Mouse (Mus musculus): ENCODE measurements around the gene Bptf.
"Not testable (repeated sequence)": the region's sequence is repeated elsewhere in the genome, so short reads cannot be mapped to it uniquely, and the experiment has no call there.

Gene Bptf

DNA sequence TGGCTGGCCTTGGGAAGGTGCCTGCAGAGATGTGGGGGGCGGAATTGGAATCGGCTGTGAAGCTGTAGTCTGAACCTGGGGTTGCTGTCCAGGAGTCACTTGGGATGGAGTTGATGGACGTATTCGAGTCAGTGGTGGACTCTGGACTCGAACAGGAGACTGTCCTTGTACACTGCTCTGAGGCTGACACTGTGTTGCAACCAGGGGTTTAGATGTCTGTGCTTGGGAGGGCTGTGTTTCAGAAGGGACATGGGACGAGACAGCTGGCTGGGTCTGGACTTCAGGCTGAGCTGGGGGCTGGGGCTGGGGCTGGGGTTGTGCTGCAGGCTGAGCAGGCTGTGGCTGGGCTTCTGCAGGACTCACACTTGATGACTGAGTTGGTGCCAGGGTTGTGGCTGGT is 77.1 kb downstream of the Bptf start:
- no peak for ATAC-seq (ENCODE audit: low TSS enrichment)

DNA sequence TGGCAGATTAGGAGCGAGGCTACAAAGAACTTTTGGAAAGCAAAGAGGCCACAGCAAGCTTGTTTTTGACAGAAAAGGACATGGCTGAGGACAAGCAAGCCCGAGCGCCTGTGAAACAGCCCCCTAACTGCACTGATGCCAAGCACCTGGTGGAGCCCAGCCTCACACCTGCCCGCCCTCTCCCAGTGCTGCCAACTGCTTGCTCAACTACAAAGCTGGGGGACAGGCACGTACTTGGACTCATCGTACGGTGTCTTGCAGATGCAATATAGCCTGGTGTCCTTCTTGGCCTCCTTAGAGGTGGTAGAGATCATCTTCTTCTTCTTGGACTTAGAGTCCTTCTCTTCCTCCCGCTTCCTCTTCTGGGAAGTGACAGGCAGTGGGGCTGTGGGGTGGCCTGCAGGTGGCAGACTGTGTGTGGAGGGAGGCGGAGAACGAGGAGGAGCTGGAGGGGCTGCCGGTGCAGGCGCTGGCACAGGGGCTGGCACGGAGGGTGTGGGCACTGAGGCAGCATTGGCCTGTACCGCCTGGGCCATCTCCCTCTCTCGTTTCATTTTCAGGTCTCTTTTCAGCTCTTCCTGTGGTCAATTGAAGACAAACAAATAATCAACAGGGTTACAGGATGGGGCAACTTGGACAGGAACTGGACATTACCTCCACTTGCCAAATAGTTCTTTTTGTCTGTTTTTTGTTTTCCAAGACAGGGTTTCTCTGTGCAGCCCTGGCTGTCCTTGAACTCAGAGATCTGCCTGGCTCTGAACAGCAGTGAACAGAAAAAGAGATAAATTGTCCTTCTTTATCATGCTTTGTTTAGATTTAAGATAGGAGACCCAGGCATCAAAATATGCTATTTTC is 84.9 kb downstream of the Bptf start:
- ATAC-seq (ENCODE audit: low TSS enrichment), result no peak

DNA sequence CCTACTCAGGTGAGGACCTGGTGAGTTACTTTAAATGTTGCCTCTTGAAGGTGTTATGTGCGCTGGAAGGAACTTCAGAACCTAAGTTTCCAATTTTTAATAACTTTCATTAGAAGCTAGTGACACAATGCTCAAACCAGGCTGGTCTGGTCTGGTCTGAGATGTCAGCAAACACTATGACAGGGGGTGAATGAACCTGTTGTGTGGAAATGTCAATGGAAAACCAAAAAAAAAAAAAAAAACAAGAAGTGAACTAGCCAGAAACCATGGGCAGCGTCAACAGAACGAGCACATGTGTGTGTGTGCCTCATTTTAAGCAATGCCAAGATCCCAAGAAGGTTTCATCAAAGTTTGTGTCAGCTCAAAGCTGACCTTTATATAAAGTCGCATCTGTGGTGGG is 86.4 kb downstream of the Bptf start:
- no peak for ATAC-seq (ENCODE audit: low TSS enrichment)

DNA sequence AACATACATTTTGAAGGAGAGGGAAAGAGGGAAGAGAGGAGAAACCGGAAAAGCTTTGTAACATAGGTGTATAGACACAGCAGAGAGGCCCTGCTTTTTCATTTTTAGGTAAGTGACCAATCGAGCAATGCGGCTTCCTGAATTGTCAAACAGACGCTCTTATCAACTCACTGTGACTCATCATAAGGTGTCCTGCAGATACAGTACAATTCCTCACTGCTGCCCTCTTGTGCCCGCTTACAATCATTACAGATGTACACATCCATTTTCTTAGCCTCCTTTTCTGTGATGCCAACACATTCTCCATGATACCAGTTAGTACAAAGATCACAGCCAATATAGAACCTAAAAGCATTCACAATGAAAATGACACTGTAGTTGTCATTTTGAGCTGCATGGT is 87.6 kb downstream of the Bptf start:
- ATAC-seq (ENCODE audit: low TSS enrichment), result peak; percentile 86

DNA sequence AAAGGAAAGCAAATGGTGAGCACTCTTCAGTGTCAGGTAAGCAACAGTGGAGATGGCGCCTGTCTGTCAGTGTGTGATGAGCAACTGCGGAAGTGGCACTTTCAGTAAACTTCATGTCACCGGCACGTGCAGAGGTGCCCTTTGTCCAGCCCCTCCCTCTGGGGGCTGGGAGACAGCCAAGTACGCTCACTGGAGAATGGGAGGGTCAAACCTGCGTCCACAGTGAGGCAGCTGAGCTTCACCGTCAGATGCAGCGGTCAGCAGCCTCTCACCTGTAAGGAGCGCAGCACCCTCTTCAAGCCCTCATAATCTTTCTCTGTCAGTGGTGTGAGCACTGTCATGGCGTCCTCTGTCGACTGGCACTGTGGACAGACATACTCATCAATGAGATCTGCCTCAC is 88.6 kb downstream of the Bptf start:
- no peak for ATAC-seq (ENCODE audit: low TSS enrichment)

DNA sequence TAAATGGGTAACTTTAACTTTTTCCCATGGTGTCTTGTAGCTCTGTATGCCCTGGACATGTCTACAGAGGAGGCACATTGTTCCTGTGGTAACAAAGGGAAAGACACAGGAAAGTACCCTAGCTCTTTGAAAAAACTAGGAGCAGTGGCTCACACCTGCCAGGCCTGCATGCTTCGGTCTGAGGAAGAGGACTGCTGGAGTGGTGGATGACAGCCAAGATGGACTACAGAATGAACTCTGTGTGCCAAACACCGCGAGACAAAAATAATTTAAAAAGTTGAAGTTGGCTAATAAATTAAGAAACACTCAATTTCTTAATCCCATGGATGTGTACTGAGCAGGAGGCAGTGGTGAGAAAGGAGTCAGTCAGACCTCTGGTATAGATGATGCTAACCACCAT is 90.5 kb downstream of the Bptf start:
- no peak for ATAC-seq (ENCODE audit: low TSS enrichment)

DNA sequence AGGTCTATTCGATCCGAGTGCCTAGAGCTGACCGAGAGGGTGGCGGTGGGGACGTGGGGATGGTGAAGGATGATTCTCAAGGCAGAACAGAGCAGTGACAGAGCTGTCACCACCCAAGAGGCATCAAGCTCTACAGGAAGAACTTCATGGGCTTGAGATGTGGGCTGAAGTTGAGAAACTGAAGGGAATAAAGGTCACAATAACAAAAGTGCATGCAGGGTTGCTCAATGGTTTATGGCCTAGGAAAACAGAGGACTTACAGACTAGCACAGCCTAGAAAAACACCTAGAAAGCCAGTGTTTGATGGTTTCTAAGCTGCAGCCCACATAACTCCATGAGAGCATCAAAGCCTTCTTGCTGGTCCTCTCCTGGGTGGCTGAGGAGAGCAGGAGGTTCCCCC is 92.5 kb downstream of the Bptf start:
- ATAC-seq (ENCODE audit: low TSS enrichment), result no peak

DNA sequence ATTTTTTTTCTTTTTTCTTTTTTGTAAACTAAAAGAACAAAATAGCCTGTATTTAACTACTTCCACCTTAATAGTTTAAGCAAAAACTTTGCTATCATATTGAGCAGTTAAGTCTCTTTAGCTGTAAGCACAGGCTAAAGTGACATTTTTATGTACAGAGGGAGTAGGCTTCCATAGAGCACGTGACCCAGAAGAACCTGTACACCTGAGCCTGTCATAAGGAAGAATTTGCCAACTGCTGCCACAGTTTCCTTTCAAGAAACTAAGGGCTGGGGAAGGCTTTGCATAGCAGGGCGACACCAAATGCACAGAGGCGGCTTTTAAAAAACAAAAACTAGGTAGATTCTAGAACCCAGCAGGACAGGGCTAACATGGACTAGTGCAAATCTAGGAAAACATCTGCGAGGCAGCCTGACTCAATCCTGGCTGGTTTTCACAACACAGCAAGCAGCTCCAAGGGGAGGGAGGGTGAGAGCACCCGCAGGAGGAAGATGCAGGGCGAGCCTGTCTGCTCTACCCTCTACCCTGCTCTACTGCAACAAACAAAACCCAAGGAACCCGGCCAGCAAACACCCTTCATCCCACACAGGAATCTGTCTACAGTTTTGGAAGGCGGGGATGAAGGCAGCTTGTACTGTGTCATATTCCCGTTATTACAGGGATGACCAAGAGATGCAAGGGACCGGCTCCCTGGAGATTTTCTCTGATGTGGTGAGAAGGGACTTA is 97.7 kb downstream of the Bptf start:
- ATAC-seq (ENCODE audit: low TSS enrichment), result peak; percentile 60

DNA sequence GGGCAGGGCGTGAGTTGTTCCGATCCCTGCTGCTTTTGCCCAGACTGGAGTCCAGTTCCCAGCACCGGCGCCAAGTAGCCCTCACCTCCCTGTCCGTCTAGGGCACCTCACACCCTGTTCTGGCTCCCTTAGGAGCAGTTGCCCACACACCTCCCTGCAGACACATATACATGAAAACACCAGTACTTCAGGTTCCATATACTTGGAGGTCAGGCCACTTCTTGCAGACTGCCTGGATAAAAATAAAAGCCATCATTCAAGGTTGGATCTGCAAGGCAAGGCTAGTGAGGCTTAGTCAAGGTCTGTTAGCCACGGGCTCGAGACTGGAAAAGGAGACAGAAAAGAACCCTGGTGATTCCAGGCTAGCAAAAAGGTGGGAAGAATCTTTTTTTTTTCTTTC is 100.3 kb downstream of the Bptf start:
- no peak for ATAC-seq (ENCODE audit: low TSS enrichment)

DNA sequence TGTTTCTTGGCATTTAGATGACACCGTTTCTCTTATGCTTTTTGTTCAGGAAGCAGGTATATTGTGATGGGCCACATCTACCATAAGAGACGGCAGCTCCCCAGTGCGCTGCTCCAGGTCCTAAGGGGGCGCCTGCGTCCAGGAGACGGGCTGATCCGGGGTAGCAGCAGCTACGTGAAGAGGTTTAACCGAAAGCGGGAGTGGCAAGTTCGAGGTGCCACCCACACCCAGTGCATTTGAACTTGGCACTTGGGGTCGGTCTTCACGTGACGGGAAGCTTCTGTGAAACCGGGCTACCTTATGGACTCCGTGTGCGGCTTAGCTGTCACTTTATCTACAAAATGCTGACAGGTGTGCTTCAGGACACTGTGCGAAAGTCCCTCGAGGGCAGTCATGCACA is 102.4 kb downstream of the Bptf start:
- no peak for ATAC-seq (ENCODE audit: low TSS enrichment)

DNA sequence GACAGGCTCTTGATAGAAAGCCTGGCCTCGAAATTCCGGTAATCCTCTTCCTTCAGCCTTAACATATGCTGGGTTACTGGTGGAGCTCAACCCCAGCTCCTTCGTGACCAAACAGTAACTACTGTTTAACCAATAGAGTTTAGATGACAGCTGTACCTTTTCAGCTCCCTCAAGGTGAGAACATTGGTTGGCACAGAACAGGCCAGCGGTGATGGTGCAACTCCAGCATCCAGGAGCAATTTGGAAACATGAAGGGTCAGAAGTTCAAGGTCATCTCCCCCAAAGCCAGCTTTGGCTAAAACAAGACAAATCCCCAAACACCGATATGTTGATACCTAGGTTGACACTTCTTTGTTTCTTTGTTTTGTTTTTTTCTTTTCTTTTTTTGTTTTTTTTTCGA is 103.2 kb downstream of the Bptf start:
- no peak for ATAC-seq (ENCODE audit: low TSS enrichment)

DNA sequence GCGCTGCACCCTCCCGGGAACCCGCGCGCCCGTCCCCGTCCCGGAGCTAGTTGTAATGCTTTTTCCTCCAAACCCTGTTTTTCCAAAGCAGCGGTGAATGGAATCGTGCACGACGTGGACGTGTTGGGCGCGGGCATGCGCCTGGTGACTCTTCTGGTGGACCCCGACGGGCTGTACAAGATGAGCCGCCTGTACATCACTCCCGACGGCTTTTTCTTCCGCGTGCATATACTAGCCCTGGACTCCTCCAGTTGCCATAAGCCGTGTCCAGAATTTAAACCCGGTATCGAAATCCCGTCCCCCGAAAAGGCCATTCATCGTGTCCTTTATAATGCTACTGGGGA is 103.7 kb downstream of the Bptf start:
- ATAC-seq (ENCODE audit: low TSS enrichment), result no peak

DNA sequence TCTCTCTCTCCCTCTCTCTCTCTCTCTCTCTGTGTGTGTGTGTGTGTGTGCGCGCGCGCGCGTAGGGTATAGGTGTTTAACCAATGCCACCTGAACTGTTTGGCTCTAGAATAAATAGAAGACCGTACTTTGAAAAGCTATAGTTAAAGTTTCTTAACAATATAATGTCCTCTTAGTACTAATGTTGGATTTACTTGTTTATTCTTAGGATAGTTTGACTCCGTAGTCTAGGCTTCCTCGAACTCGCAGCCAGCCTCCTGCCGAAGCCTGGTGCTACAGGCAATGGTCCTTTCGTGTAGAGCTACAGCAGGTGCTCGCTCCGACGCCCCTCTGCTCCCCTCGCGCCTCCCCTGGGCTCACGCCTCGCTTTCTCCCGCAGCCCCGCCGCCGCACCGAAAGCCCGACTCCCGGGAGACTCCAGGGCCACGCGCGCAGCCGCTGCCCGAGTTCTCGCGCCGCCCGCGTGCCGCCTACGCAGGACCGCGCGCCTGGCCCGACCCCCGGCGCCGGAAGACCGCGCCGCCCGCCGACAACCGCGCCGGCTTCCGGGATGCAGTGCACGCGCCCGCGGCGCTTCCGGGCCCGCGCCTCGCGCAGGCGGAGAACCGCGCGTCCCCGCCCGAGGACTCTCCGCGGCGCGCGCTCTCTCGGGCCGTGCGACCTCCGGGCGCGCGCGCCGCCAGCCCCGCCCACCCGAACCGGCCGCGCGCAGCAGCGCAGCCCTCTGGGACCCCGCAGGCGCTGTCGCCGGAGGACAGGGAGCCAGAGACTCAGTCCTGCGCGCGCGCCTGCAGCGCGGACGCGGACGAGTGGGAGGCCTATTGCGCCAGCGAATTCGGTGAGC is 104.3 kb downstream of the Bptf start:
- ATAC-seq (ENCODE audit: low TSS enrichment), result peak; percentile 80

DNA sequence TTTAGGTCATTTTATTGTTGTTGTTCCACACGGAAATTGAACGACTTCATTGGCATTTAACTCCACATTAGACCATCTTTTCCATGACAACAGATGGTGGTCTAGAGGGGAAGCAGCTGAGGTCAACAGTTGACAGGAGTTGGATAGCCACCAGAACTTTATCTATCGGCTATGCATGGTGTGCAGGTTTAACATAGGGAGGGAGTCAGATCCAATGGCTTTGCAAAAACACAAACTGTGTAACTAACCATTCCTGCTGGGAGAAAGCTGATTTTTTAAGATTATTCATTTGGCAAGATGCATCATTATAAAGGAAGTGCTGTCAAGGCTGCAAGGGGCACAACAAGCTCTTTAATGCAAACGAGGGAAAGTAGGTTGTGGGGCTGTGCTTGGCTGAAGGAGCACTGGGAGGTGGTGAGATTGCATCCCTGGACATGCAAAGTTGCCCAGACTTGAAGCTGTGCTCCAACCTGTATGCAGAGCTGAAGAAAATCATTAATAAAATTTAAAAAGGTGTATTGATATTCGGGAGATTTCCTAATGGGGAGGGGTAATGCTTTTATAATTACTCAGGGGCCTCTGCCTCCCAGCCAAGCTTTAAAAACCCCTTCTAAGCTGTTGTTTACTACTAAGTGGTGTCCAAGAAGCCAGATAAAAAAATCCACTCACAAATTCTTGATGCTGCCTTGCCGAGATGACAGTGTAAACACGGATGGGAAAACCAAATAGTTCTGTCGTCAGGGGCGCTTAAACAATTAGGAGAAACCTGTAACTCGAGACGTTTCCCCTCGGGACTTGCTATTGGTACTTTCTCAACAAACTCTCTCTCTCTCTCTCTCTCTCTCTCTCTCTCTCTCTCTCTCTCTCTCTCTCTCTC is 105.1 kb downstream of the Bptf start:
- ATAC-seq (ENCODE audit: low TSS enrichment), result no peak

DNA sequence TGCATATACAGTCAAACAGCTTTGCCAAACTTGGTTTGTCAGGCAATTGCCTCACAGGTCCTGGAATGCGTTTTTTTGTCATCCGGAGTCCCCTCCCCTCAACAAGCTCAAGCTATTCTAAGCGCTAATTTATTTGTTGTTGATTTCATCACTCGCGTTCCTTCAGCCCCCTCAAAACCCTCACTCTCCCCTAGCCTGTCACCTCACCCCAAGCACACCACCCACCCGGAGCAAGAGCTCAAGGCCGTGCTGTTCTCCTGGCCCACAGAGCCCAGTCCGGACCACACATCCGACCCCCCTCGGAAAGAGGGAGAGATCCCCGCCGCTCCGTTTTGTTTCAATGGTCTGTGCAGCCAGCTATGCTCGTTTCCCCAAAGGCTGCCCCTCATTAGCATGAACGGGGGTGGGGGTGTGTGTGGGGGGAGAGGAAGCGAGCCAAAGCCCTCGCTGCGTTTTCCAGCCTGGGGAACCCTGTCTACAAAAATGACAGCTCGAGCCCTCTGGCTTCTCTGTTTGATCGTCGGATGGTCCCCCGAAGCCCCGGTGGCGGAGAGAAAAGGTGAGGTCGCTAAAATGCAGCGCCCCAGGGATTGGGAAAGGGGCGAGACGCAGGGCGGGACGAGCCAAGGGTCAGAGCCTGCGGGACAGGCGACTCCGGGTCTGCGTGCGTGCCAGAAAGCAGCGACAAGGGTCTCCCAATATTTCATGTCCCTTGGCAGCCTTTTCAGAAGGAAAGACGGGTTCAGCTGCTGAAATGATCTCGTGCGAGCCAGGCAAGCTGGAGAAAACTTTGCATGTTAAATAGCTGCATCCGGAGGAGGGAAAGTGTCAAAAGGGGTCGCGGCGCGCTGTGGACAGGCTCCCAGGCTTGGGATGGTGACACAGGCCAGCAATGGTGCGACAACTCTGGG is 106.3 kb downstream of the Bptf start, which contains the start of gene 1810010H24Rik:
1810010H24Rik (plus strand) TSS at position 271 of the 911 bp plus-strand sequence.
- ATAC-seq (ENCODE audit: low TSS enrichment), result no peak

DNA sequence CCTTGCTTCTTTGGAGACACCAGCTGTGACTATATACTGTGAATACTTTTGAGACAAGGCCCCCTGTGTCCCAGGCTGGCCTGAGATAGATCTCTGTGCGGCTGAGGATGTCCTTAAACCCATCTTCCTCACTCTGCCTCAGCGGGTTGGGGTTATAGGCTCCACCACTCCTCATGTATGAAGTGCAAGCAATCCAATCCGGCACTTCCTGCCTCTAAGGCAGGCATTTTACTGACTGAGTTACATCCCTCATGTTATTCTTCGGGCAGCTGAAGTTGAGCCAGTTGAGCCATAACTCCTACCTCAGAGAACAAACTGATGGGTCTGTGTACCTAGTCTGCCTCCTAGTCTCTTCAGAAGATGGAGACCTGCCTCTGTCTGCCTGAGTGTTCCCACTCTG is 107.5 kb downstream of the Bptf start:
- no peak for ATAC-seq (ENCODE audit: low TSS enrichment)

DNA sequence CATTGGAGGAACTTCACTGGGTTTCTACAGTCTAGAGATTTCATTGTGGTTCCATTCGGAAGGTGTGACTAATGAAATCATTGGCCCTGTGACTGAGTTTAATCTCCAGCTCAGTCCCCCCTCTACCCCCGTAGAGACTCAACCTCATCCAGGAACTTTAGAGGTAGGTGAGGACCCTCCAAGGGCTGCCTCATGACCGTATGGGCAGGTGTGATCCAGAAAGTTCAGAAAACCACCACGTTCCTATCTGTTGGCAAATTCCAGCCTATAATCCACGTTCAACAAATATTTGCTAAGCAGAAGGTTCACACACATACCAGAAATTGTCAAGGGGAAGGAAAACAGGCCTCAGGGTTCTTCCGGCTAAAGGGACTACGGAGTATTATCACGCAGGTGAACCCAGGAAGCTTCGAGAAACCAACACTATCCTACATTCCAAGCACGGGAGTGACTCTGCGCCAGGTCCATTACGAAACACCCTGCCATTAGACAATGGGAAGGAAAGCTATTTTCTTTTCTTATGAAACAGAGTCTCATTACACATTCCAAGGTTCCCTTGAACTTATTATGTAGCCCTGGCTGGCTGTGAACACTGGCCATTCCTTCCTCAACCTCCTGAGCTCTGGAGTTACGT is 109.8 kb downstream of the Bptf start:
- ATAC-seq (ENCODE audit: low TSS enrichment), result no peak

DNA sequence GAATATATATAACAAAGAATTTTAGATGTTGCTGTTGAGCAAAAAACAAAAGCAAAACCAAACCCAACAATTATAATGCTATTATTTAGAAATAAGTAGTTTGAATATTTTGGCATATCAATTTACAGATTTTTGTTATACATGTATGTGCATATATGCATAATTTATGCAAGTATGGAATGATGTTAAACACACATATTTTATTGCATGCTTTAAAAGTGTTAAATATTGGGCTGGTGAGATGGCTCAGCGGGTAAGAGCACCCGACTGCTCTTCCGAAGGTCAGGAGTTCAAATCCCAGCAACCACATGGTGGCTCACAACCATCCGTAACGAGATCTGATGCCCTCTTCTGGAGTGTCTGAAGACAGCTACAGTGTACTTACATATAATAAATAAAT is 112.2 kb downstream of the Bptf start:
- ATAC-seq (ENCODE audit: low TSS enrichment), result not testable (repeated sequence)

DNA sequence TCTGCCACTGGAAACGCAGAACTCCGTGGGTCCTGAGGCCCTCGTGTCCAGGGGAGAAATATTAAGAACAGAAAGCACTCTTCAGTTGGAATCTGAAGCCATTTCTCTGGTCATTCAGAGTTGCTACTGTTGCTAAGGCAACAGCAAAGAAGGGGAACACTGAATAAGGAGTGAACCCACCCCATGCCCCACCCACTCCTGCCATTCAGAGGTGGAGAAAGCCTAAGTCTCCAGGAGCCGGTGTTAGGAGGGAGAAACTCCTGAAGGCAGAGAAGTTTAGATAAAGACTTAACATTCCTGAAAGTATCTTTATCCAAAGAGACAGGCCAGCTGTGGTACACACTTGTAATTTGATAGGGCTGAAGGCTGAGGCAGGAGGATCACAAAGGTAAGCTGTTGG is 112.6 kb downstream of the Bptf start:
- ATAC-seq (ENCODE audit: low TSS enrichment), result no peak

DNA sequence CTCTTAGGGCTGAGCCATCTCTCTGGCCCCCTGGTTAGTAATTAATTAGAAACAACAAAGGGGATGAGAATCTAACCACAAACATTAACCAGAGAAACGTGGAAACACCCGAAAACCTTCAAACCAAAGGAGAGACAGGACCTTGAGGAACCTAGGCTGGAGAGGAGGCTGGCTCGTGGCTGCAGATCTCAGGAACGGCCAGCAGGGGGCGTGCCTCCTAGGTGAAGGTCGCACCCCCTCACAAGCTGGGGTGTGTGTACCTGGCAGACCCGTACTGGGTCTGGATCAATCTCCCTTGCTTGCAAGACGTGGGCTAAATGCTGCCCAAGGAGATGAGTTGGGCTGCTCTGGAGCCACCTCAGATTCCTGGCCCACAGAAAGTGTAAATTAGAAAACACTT is 113.3 kb downstream of the Bptf start:
- no peak for ATAC-seq (ENCODE audit: low TSS enrichment)

All from frontal cortex, adult (tissue).